Mouse (Mus musculus): Measurements from ENCODE around the gene Ddx23.

Gene Ddx23

GRCm38 (mm10) chr15:98608058-98608783, 54.5 kb downstream of the Ddx23 start:
- DNase-seq (ENCODE audit: low spot score in 2 of 2): no peak

GRCm38 (mm10) chr15:98607557-98607956, 55.1 kb downstream of the Ddx23 start:
- DNase-seq (ENCODE audit: low spot score in 2 of 2): no peak

GRCm38 (mm10) chr15:98606739-98607138, 56.0 kb downstream of the Ddx23 start:
- DNase-seq (ENCODE audit: low spot score in 2 of 2): no peak

- DNase-seq (ENCODE audit: low spot score in 2 of 2): no peak
These were observed 56.6 kb downstream of the Ddx23 start for GRCm38 (mm10) chr15:98606051-98606536.

- no peak for DNase-seq (ENCODE audit: low spot score in 2 of 2)
These were observed 58.6 kb downstream of the Ddx23 start for GRCm38 (mm10) chr15:98604041-98604575.

- no peak for DNase-seq (ENCODE audit: low spot score in 2 of 2)
These were observed 59.7 kb downstream of the Ddx23 start for GRCm38 (mm10) chr15:98602921-98603458.

- no peak for DNase-seq (ENCODE audit: low spot score in 2 of 2)
These were observed 60.4 kb downstream of the Ddx23 start for GRCm38 (mm10) chr15:98602191-98602881.

GRCm38 (mm10) chr15:98601832-98602190, 60.9 kb downstream of the Ddx23 start:
- no peak for DNase-seq (ENCODE audit: low spot score in 2 of 2)

- no peak for DNase-seq (ENCODE audit: low spot score in 2 of 2)
These were observed 62.5 kb downstream of the Ddx23 start for GRCm38 (mm10) chr15:98600036-98600709.

GRCm38 (mm10) chr15:98596609-98597008, 66.1 kb downstream of the Ddx23 start:
- DNase-seq (ENCODE audit: low spot score in 2 of 2): no peak
